Mouse (Mus musculus) G1E (cell line): ENCODE results near the gene Tbx19. TPM values are rescaled to one million over a fixed set of nuclear protein-coding genes. Genes with fewer than 3 reads are reported as not detected.

Source experiments
- ATAC-seq: 2 replicates; pipeline ENCODE4 v1.8.0; 2016; ENCODE audit warnings: mild to moderate bottlenecking; ENCODE audit not compliant: insufficient number of reproducible peaks, poor library complexity, low FRiP score, severe bottlenecking; ENCODE audit errors: extremely low read depth
- DNase-seq: peaks from one replicate; pipeline ENCODE4 v3.0.0; 2012; ENCODE audit warnings: low spot score
- H3K27me3 ChIP-seq: 2 replicates; pipeline ENCODE4 v1.6.1; 2012; ENCODE audit warnings: mild to moderate bottlenecking, low read length, inconsistent platforms; ENCODE audit not compliant: insufficient read depth
- H3K36me3 ChIP-seq: replicated peaks from 2 replicates; pipeline ENCODE3; 2012; ENCODE audit warnings: mild to moderate bottlenecking, inconsistent platforms
- H3K4me1 ChIP-seq: 2 replicates; pipeline ENCODE4 v1.6.1; 2012; ENCODE audit warnings: low read depth, low read length, inconsistent platforms, mixed read lengths; ENCODE audit not compliant: insufficient read depth
- H3K4me3 ChIP-seq: 2 replicates; pipeline ENCODE4 v1.5.1; 2012; ENCODE audit warnings: low read depth, mild to moderate bottlenecking, inconsistent platforms, low read length, moderate library complexity, mixed read lengths
- H3K9me3 ChIP-seq: replicated peaks from 2 replicates; pipeline ENCODE4 v1.6.1; 2012; ENCODE audit warnings: inconsistent platforms
- CTCF ChIP-seq: IDR thresholded peaks from 2 replicates; pipeline ENCODE4 v1.5.1; 2012; ENCODE audit warnings: low read depth, low read length, inconsistent platforms, mixed read lengths
- GATA1 ChIP-seq: IDR thresholded peaks from 2 replicates; pipeline ENCODE4 v1.6.1; 2012; ENCODE audit warnings: borderline replicate concordance, low read length, inconsistent platforms, mixed read lengths
- GATA2 ChIP-seq: IDR thresholded peaks from 2 replicates; pipeline ENCODE4 v1.6.1; 2012; ENCODE audit warnings: low read depth, low read length, inconsistent platforms, borderline replicate concordance
- POLR2AphosphoS5 ChIP-seq: IDR thresholded peaks from 2 replicates; pipeline ENCODE4 v1.6.1; 2012; ENCODE audit warnings: low read depth, low read length, inconsistent platforms; ENCODE audit not compliant: insufficient replicate concordance
- TAL1 ChIP-seq: conservative IDR thresholded peaks from 2 replicates; pipeline ENCODE4 v1.6.1; 2012; ENCODE audit warnings: low read depth, low read length, inconsistent platforms, mixed read lengths
- polyA plus RNA-seq: library from polyadenylated mRNA; stranded (reverse); fragments of >175 nt; gene quantifications from 2 replicates; pipeline ENCODE4 v1.2.3, GENCODE M21; 2012
- total RNA-seq, 2 experiments: library from RNA; stranded (forward) in 1 of 2; stranded (reverse) in 1 of 2; fragments of 200-1000 nt in 1 of 2; fragments of >200 nt in 1 of 2; fragmentation: Nextera tagmentation in 1 of 2; gene quantifications; 2 replicates each; pipeline ENCODE4 v1.2.3; 2014 to 2017

The Tbx19 gene
- total RNA-seq (2014; fragmentation: Nextera tagmentation) (not detected in 2 replicates), total RNA-seq (2017) (0.52 TPM in 1 of 2 replicates, not detected in the other), polyA plus RNA-seq (not detected in 2 replicates)

DNA sequence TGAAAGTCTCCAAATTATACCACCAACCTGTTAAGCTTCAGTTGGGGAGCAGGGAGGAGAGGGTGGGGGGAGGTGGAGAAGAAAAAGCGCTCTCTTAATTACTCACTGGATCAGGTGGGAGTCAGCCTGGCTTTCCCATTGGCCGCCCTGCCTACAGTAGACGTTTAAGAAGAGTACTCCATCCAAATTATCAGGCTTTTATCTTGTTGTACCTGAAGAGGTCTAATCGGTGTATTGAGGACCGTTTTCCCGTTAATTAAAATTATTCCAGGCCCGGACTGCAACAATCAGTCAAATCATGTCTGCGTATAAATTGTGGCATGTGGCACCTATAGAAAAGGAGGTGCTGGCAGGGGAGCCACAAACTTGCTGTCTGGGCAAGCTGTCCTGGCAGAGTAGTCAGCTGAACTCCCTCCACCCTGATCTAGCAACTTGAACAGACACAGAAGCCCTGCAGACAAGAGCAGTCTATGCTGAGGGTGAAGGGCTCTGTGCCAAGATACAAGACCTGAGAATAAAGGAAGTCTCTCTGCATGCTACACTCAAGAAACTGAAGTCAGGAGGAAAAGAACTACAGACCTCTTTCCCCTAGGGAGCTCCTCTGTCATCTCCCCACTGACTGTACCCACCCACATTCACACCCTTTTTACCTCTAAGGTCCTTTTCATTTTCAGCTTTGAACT, at the start of gene Tbx19:
TSS of gene Tbx19 (minus strand) at position 51 of the 683 bp plus-strand sequence.
- ATAC-seq (no peak), DNase-seq (no peak)
- TF ChIP-seq GATA2 (no peak), TAL1 (no peak), POLR2AphosphoS5 (no peak), GATA1 (no peak)
- H3K36me3 ChIP-seq, result no peaks in the 10 kb centered on the region
- H3K27me3 ChIP-seq, result peaks cover 18% of the 10 kb centered on the region
- no peak within 1 kb of the TSS for H3K4me3 ChIP-seq
- peaks cover 2% of the 10 kb centered on the region for H3K9me3 ChIP-seq
- no peaks in the 10 kb centered on the region for H3K4me1 ChIP-seq

DNA sequence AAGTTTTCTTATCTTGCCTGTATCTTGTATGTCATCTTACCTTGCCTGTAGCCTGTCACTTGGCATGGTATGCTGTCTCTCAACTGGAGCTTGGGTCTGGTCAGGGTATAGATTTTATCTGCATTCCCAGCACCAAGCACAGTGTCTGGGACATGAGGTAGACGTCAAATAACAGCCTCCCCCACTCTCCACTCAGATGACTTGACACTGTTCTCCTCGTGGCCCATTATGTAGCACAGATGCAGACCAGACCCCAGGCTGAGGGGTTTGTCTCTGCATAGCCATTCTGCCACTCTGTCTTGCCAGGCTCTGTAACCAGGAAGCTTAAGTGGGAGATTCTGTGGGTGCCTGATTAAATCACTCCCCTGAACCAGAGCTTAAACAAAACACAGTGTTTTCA, 45.0 kb upstream of the Tbx19 start:
- Histone ChIP-seq H3K9me3 (no peaks in the 10 kb centered on the region), H3K4me1 (no peaks in the 10 kb centered on the region), H3K36me3 (no peaks in the 10 kb centered on the region), H3K27me3 (no peaks in the 10 kb centered on the region; the same call in 1 of the 2 replicates), H3K4me3 (no peak overlapping the region)
- ATAC-seq (no peak), DNase-seq (no peak)
- no peak for TF ChIP-seq CTCF
- no peak for TF ChIP-seq TAL1
- no peak for TF ChIP-seq POLR2AphosphoS5
- no peak for TF ChIP-seq GATA1
- no peak for TF ChIP-seq GATA2

DNA sequence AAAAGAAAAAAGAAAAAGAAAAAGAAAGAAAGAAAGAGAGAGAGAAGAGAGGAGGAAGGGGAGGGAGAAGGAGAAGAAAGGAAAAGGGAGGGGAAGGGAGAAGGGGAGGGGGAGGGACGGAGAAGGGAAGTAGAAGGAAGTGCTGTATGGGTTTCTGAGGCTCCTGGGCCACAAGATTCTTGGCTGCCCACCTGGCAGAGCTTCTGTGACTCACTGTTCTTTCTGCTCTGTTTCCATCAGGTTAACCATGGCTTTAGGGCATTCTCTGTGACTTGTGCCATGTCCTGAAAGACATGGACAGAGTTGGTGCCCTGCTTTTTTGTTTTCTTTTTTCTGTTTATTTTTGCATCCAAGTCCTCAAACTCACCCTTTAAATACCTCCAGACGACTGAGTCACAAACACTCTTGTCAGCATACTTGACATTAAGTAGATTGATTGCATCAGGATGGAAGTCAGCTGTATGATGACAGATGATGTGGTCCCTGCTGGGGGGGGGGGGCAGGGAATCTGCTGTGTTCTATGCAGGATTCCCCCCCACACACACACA, 43.0 kb upstream of the Tbx19 start:
- Histone ChIP-seq H3K4me1 (peaks cover 5% of the 10 kb centered on the region; the same call in 1 of the 2 replicates), H3K4me3 (no peak overlapping the region), H3K9me3 (no peaks in the 10 kb centered on the region), H3K27me3 (peaks cover 3% of the 10 kb centered on the region), H3K36me3 (no peaks in the 10 kb centered on the region)
- TF ChIP-seq GATA1, result no peak
- TF ChIP-seq POLR2AphosphoS5, result no peak
- TF ChIP-seq TAL1, result no peak
- no peak for ATAC-seq
- DNase-seq, result no peak

DNA sequence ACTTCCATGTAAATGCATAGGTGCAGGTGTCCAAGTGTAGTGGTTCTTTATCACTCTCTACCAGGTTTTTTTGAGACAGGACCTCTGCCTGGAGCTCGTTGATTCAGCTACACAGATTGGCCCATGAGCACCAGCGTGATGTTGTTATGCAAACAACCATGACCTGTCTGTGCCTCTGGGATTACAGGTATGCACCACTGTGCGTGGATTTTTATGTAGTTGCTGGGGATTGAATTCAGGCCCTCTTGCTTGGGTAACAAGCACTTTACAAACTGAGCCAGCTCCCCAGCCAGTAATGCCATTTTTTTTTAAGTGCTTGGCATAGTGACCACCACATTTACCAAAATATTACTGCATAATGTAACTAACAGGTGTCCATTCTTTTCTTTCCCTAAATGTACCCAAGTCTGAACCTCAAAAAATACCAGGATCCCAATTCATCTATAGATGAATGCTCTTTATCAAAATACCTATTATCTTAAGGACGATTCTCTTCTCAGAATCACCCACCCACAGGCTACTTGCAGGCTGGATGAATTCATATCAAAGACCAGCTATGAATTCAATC, 41.0 kb upstream of the Tbx19 start:
- ATAC-seq (no peak), DNase-seq (no peak)
- TF ChIP-seq GATA2, result no peak
- no peak for TF ChIP-seq POLR2AphosphoS5
- no peak for TF ChIP-seq CTCF
- no peak for TF ChIP-seq TAL1
- TF ChIP-seq GATA1, result no peak
- Histone ChIP-seq H3K4me1 (peaks cover 13% of the 10 kb centered on the region), H3K4me3 (no peak overlapping the region), H3K36me3 (no peaks in the 10 kb centered on the region), H3K9me3 (no peaks in the 10 kb centered on the region), H3K27me3 (peaks cover 3% of the 10 kb centered on the region)

DNA sequence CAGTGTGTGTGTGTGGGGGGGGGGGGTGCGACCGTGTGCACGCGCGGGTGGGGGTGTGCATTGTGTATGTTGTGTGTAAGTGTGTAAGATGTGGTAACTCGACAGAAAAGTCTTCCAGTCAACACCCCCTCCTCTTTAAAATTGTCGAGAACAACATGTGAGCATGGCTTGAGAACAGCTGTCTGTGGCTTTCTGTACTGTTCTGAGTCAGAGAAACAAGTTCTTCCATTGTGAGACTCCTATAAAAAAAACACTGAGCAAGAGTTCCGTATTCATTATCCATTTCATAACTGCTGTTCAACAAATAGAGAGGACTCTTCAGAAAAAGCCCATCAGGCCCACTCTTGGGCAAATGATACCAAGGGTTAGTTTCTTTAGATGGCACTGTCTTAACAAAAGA, 40.2 kb upstream of the Tbx19 start:
- Histone ChIP-seq H3K36me3 (no peaks in the 10 kb centered on the region), H3K9me3 (no peaks in the 10 kb centered on the region), H3K4me3 (no peak overlapping the region), H3K27me3 (peaks cover 3% of the 10 kb centered on the region), H3K4me1 (peaks cover 14% of the 10 kb centered on the region)
- ATAC-seq (no peak), DNase-seq (no peak)
- no peak for TF ChIP-seq GATA2
- TF ChIP-seq TAL1, result no peak
- TF ChIP-seq GATA1, result no peak
- no peak for TF ChIP-seq POLR2AphosphoS5
- no peak for TF ChIP-seq CTCF

DNA sequence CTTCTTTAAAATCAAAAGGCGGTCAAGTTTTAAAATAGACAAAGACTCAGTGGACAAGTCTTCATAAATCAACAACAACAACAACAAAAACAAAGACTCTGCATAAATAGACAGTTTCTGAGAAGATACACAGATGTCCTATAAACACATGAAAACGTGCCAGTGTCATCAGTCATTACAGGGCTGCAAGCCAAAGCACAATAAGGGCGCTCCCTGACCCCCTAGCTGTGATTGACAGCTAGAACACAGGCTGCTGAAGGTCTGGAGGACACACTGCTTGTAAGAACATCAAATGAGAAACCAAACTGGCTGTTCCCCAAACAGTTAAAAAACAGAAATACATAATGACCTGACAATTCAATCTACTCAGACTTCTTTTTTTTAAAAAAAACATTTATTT, 39.1 kb upstream of the Tbx19 start:
- no peaks in the 10 kb centered on the region for H3K9me3 ChIP-seq
- TF ChIP-seq GATA1 (no peak), CTCF (no peak), TAL1 (no peak), GATA2 (no peak), POLR2AphosphoS5 (no peak)
- peaks cover 3% of the 10 kb centered on the region for H3K27me3 ChIP-seq
- H3K4me1 ChIP-seq, result peaks cover 25% of the 10 kb centered on the region
- H3K36me3 ChIP-seq, result no peaks in the 10 kb centered on the region
- DNase-seq, result no peak
- ATAC-seq, result no peak
- no peak overlapping the region for H3K4me3 ChIP-seq
